Mouse (Mus musculus) adrenal gland, adult (tissue): ENCODE data around the gene Hist1h3g.
"Not testable (repeated sequence)": the region's sequence is repeated elsewhere in the genome, so short reads cannot be mapped to it uniquely, and the experiment has no call there.

Experiments
- DNase-seq, 2 experiments: peaks; one replicate each; pipeline ENCODE4 v3.0.0; 2022 to 2023; ENCODE audit warnings: low spot score in 1 of 2; ENCODE audit not compliant: inconsistent age in 2 of 2

Gene Hist1h3g

GRCm38 (mm10) chr13:23534368-23535131, 672 bp upstream of the Hist1h3g start:
- peak in 1 of 2 experiments; percentile 54 for DNase-seq

GRCm38 (mm10) chr13:23536076-23536822, 1.0 kb downstream of the Hist1h3g start:
- no peak for DNase-seq

- DNase-seq: no peak
These were observed 1.9 kb downstream of the Hist1h3g start for GRCm38 (mm10) chr13:23537006-23537710.

DNA sequence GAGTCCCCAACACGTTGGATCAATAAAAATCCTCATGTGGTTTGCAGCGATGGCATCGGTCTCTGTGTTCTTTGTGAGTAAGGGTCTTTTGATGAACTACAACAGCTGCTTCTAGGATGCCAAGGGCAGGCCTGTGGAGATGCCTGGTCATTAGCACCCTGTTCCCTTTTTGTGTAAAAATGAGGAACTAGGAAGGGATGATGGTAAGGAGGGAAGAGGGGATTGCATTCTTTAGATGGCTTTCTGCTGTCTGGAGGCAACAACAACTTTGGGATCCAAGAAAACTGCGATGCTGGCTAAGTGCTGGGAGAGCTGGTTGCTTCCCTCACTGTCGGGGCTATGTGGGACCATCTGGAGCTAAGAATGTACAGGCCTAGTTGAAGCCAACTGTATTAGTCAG, 3.0 kb downstream of the Hist1h3g start:
- no peak for DNase-seq

GRCm38 (mm10) chr13:23539821-23540220, 4.6 kb downstream of the Hist1h3g start:
- not testable (repeated sequence) for DNase-seq

GRCm38 (mm10) chr13:23541497-23541896, 6.3 kb downstream of the Hist1h3g start:
- no peak for DNase-seq

- not testable (repeated sequence) for DNase-seq
These were observed 7.2 kb downstream of the Hist1h3g start for GRCm38 (mm10) chr13:23542225-23542980.

DNA sequence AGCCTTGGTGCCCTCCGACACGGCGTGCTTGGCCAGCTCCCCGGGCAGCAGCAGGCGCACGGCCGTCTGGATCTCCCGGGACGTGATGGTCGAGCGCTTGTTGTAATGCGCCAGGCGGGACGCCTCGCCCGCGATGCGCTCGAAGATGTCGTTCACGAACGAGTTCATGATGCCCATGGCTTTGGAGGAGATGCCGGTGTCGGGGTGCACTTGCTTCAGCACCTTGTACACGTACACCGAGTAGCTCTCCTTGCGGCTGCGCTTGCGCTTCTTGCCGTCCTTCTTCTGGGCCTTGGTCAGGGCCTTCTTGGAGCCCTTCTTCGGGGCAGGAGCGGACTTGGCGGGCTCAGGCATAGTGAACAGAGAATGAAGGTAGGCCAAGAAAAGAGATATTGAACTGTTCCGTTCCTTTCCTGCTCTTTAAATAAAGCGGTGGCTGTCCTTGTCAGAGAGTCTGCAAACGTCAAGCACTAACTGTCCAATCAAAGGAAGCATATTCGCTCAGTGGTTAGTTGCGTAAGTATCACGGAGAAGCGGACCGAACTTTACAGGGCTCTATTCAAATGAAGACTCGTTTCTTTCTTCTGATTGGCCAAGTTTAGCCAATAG, 7.9 kb downstream of the Hist1h3g start, which contains the start of gene Hist1h2bh:
Gene Hist1h2bh, minus strand, starts transcription at position 394 of the 609 bp plus-strand sequence.
- DNase-seq: peak; percentile 76 to 95

DNA sequence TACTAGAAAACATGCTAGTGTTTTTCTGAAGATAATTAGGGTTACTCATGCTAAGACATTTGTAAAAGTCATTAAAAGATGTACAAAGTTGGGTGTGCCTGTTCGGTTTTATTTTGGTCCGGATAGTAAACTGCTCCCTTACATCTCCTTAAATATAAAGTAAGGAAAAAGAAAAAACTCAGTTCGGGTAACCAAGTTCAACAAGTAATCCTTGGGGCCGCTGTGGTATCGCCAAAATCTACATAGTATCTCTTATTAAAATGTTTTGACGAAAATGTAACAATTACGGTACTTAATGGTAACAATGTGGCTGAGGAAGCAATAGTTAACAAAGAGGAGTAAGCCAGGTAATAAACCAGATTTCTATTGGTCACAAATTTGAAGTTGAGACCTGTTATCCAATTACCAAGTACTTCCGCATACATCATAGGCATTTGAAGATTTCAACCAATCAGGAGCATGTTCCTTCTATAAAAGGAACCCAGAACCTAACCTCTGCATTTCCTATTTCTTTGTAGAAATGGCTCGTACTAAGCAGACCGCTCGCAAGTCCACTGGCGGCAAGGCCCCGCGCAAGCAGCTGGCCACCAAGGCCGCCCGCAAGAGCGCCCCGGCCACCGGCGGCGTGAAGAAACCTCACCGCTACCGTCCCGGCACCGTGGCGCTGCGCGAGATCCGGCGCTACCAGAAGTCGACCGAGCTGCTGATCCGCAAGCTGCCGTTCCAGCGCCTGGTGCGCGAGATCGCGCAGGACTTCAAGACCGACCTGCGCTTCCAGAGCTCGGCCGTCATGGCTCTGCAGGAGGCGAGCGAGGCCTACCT, 9.0 kb downstream of the Hist1h3g start, which contains the start of gene Hist1h3f:
Gene Hist1h3f, plus strand, starts transcription at position 88 of the 822 bp plus-strand sequence.
- peak; percentile 81 to 97 for DNase-seq

- DNase-seq: not testable (repeated sequence)
These were observed 9.5 kb downstream of the Hist1h3g start for GRCm38 (mm10) chr13:23544787-23545120.

DNA sequence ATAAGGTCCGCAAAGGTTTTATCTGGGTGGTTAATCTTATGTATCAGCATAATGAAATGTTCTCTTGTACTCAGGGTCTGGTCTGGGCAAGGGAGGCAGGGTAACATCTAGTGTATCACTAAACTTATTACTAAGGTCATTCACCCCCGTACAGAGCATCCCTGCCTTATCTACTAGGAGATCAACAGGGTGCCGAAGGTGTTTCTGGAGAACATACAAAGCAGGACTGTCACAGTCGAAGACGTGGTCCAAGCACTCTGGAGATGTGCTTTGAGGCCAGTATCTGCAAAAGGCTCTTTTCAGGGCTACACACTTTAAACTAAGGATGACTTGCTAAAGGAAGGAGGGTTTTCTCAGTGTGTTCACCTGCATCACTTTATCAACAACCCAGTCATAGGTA, 11.5 kb downstream of the Hist1h3g start:
- DNase-seq: no peak

DNA sequence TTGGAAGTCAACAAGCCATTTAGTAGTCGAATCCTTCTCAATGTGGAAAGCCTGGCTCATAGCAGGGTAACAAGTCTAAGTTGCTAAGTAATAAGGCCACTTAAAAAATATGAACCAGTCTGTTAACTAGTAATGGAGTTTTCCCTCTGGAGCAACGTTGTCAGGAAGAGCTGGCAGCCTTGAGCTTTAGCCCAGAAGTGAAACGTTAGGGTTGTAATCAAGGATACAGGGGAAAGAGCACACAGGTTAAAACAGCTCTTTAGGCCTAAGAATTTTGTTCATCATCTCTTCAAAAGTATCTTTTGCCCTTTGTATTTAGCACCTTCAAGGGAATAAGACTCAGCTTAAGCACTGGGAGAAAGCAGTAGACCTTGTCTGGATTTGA, 15.5 kb downstream of the Hist1h3g start:
- no peak for DNase-seq

- DNase-seq: peak; percentile 85 to 95
These were observed 16.1 kb downstream of the Hist1h3g start, which contains the start of gene Hist1h4f for GRCm38 (mm10) chr13:23551146-23551834. TSS of gene Hist1h4f (minus strand) at chr13:23551648.

- no peak for DNase-seq
These were observed 17.0 kb downstream of the Hist1h3g start for GRCm38 (mm10) chr13:23551931-23552914.

- no peak for DNase-seq
These were observed 17.7 kb downstream of the Hist1h3g start, which contains the start of gene Hist1h1d for GRCm38 (mm10) chr13:23552962-23553361. TSS of gene Hist1h1d (plus strand) at chr13:23553262.

GRCm38 (mm10) chr13:23554393-23554792, 19.2 kb downstream of the Hist1h3g start:
- no peak for DNase-seq
